Mouse (Mus musculus) brown adipose tissue, adult 24 weeks (tissue): ENCODE data around the gene Wscd2. TPM values are rescaled to one million over a fixed set of nuclear protein-coding genes. Genes with fewer than 3 reads are reported as not detected.
"Not testable (repeated sequence)": the region's sequence is repeated elsewhere in the genome, so short reads cannot be mapped to it uniquely, and the experiment has no call there.

Experiments
- H3K27ac ChIP-seq: fragments of 200-500 bp; replicated peaks from 2 replicates; pipeline ENCODE4 v1.5.1; 2012; ENCODE audit warnings: low read depth, mild to moderate bottlenecking, low read length
- H3K4me1 ChIP-seq: fragments of 200-500 bp; 2 replicates; pipeline ENCODE4 v1.6.1; 2012; ENCODE audit warnings: low read length, mixed read lengths; ENCODE audit not compliant: control insufficient read depth, insufficient read depth, insufficient read length
- H3K4me3 ChIP-seq: fragments of 200-500 bp; 2 replicates; pipeline ENCODE4 v1.5.1; 2012; ENCODE audit warnings: low read depth, mild to moderate bottlenecking, low read length, moderate library complexity; ENCODE audit not compliant: insufficient read depth
- polyA plus RNA-seq: library from polyadenylated mRNA; stranded (reverse); fragments of >200 nt; gene quantifications from 2 replicates; pipeline ENCODE4 v1.2.4, GENCODE M21; 2012; ENCODE audit not compliant: missing spikeins, insufficient read depth, insufficient read length

Gene Wscd2
- polyA plus RNA-seq, 1 experiment = 2.0 TPM

DNA sequence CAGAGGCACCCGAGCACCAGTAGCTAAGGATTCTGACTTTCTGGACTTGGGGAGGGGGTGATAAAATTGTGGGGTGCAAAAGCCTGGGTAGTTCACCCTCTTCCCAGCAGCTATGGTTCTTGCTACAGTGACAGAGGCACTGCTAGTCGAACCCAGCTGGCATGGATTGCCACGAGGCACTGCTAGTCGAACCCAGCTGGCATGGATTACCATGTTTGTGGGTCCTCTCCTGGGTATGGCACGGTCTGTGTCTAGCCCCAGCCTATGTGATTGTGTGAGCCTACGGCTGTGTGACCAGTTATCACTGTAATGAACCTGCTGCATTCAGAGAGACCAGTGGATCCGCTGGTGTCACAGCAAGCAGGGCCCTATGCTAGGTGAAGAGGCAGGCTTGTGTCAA lies 87.4 kb downstream of the Wscd2 start:
- H3K27ac ChIP-seq = no peak overlapping the region
- H3K4me3 ChIP-seq = no peak overlapping the region
- no peaks in the 10 kb centered on the region for H3K4me1 ChIP-seq

DNA sequence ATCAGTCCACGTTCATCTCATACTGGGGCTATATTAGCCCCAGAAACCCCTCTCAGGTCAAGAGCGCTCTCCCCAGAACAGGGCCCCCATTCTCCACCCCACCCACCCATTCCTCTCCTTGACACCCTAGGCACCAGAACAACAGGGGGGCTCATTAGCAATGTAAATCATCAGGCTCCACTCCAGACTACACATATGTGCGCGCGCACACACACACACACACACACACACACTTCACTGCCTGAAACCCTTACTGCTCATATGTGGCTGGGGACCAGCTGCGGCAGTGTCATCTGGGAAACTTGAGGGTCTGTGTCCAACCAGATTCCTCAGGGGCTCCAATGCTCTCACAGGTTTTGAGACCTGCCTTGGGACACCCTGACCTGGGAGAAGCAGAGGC lies 88.3 kb downstream of the Wscd2 start:
- no peak overlapping the region for H3K4me3 ChIP-seq
- no peak overlapping the region for H3K27ac ChIP-seq
- H3K4me1 ChIP-seq = no peaks in the 10 kb centered on the region

DNA sequence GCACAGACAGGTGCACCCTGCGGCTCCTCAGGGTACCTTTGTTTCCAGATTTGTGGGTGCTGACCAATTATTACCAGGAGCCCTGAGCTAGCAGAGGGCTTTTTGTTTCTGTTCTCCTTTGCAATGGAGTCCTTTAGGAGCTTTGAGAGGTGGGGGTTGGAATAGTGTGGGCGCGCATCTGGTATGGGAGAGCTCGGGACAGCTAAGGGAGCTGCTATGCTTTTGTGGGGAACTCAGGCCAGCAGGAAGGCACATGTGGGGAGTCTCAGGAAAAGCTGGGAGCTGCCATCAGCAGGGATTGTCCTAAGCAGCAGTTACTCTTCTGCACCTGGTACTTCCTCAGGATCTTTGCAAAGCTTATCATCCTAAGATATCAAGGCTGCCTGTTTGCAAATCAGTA lies 89.0 kb downstream of the Wscd2 start:
- Histone ChIP-seq H3K4me1 (no peaks in the 10 kb centered on the region), H3K4me3 (no peak overlapping the region), H3K27ac (no peak overlapping the region)

DNA sequence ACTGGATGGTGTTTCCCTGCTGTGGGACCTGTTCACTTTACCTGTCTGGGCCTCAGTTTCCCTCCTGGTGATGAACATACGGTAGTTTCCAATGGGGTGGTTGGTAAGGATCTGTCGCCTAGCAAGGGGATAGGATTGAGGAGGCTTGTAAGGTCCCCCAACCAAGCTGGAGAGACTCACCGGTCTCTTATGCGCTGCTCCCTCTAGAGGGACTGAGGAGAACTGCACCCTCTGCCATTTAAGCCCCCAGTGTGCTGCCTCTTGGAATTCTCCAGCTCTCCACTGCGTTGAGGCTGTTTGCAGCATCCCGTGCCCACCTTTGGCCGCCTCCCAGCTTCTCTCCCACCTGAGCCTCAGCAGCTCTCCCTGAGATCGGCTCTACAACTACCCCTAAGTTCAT lies 90.1 kb downstream of the Wscd2 start:
- Histone ChIP-seq H3K27ac (no peak overlapping the region), H3K4me3 (no peak overlapping the region), H3K4me1 (no peaks in the 10 kb centered on the region)

DNA sequence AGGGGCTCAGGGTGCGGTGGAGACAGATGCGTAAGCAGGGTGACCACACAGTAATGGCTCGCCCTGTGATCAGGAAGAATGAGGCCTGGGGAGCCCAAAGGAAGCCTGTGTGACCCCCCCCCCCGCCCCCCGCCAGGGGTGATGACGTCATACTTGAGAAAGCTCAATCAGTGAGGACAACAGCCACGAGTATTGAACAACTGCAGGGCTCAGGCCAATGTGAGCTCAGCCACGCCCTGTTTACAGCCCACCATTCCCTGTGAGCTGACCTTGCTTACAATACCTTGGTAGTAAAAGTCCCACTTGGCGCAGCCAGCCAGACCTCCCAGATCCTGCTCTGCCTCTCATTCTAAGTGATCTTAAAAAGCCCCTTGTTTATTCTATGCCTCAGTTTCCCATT lies 90.7 kb downstream of the Wscd2 start:
- Histone ChIP-seq H3K4me3 (no peak overlapping the region), H3K4me1 (no peaks in the 10 kb centered on the region), H3K27ac (no peak overlapping the region)

DNA sequence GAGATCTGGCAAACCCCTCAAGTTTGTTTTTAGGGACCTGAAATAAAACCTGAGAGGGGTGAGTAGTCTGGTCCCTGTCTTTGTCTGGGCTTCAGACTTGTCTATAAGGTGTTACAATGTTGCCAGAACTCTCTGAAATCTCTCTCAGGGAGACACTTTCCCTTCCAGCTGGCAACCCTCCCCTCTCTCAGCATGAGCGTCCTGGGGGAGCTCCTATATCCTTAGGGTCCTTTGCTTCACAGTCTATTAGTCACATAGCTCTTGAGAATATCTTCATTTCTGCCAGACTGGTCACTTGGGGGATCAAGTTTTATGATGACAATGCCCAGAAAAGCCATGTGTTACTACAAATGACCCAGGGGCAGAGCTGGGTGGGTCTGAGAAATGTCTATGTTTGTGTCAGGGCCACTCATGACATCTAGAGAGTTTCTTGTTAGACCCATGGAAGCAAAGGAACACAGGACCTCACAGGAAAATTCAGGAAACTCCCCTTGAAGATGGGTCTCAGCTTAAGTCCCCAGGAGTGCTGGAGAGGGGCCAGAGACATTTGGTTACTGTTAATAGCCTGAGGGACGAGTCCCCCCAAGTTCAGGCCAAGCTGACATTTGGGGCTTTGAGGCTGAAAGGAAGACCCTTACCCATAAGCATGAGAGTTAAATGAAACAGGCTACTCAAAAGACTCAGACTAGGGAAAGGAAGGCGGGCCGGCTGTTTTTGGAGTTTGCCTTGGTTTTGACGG lies 93.5 kb downstream of the Wscd2 start:
- Histone ChIP-seq H3K27ac (no peak overlapping the region), H3K4me1 (no peaks in the 10 kb centered on the region), H3K4me3 (no peak overlapping the region)

DNA sequence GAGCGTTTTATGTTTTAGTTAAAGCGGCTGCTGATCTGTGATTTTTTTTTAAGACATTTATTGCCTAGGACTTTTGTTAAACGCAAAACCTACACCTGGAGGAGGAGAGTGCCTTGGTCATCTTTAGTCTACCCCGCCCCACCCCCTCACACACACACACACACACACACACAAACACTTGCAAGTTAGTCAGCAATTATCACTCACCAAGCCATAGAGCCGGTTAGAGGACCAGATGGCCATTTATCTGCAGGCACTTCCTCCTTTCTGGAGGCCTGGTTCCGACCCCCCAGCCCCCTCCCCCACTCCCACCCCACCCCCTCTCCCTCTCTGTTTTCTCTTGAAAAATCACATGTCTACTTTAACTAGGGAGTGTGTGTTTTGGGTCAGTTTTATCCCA lies 94.3 kb downstream of the Wscd2 start:
- Histone ChIP-seq H3K27ac (no peak overlapping the region), H3K4me3 (no peak overlapping the region), H3K4me1 (no peaks in the 10 kb centered on the region)

DNA sequence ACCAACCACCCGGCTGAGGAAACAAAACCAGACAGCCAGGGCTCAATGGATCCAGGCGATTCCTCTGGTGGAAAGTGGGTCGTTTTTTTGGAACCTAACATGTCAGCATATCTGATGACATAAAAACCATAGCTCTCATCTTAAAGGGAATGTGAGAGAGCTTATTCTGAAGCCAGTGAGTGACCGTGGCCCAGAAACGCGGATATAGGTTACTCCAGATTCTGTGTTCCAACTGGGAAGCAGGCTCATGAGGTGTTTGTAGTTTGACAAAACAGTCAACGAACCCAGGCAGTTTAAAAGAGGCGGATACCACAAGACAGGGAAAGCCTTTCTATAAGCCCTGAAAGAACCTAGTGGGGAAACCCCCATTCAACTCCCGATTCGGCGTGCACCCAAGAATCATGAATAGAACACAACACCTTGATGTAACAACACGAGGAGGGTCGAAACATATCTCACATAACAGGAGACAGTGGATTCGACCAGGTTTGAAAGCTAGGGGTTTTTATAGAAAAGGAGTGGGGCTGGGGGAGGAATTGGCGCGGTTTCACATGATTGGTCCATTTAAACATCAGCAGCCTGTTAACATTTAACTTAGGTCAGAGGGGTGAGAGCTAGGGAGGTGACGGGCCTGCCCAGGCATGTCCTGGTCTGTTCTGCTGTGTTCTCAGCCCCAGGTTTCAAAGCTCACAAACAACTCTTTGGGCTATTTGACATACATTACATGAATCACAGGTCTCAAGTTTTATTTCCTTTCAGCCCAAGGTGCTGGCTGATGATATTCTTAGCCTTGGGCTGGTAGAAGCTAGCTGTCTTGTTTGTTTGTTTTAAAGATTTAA lies 95.7 kb downstream of the Wscd2 start:
- H3K4me1 ChIP-seq, H3K4me3 ChIP-seq: not testable (repeated sequence)

DNA sequence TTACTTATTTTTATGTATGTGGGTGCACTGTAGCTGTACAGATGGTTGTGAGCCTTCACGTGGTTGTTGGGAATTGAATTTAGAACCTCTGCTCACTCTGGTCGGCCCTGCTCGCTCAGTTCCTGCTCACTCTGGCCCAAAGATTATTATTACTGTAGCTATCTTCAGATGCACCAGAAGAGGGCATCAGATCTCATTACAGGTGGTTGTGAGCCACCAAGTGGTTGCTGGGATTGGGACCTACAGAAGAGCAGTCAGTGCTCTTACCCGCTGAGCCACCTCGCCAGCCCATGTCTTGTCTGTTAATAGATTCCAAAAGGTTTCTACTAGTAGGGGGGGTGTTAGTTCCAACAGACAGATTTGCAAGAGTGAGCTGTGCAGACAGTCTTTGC lies 96.3 kb downstream of the Wscd2 start:
- not testable (repeated sequence) for H3K4me1 ChIP-seq, H3K4me3 ChIP-seq, H3K27ac ChIP-seq

More for the DNA sequence above, 95.7 kb downstream of the Wscd2 start:
- H3K27ac ChIP-seq = not testable (repeated sequence)

DNA sequence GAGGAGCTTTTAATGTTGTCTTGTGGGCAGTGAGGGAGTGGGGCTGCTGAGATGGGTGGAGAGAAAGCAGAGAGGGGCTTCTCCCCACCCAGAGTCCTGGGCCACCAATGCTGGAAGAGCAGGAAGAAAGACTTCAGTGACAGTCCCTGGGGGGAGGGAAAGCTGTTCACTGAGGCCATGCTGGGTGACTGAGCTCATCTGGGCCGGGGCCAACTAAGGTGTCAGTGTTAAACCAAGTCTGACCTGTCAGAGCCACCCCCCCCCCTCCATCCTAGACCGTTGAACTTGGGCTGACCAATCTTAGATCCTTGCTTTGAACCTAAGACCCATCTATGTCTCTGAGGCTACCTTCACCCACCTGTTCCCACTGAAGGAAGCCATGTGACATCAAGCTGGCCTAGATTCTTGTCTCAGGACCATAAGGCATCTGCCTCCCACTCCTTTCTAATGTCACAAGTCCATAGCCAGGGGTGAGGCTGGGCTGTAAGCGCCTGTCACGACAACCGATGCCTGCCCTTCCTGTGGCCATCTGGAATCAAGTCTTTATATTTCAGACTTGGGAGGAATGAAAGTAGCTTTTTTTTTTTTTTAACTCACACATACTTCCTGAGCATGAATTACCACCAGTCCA lies 100.0 kb downstream of the Wscd2 start:
- Histone ChIP-seq H3K27ac (no peak overlapping the region), H3K4me3 (no peak overlapping the region), H3K4me1 (no peaks in the 10 kb centered on the region)

DNA sequence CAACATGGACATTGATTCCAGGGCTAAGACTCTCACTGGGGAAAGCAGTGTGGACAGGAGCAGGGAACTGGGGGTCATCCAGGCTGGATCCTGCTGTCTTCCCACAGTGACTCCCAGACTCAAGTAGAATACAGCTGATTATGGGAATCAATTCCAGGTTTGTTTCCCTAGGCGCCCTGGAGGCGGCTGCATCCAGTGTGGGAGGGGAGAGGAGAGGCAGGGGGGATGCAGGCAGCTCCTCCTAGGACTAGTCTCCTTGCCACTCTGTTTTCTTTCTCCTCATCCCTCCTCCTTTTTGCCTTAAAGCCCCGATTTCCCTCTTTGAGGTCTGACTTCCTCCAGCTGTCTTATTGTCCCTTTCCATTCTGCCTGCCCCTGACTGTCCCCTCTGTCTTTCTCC lies 101.0 kb downstream of the Wscd2 start:
- no peaks in the 10 kb centered on the region for H3K4me1 ChIP-seq
- H3K4me3 ChIP-seq = no peak overlapping the region
- no peak overlapping the region for H3K27ac ChIP-seq

DNA sequence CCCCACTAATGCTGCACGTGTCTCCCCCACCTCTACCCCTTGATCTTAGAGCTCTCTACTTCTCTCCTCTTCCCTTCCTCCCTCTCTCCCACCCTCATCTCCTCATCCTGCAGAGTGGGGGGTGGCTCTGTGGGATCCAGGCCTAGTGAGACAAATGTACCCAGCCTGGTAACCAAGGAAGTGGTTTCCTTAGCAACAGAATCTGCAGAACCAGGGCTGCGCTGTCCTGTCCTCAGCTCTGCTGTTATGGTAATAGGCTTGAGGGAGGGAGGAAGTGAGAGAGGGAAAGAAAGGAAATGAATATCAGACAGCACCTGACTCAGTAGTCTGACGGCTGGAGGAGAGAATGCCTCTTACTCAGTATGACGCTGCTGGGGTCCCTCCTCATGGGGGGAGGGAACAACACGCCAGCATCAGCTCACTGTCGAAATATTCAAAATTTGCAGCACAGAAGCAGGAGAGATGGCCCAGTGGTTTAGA lies 101.7 kb downstream of the Wscd2 start:
- Histone ChIP-seq H3K4me1 (no peaks in the 10 kb centered on the region), H3K4me3 (no peak overlapping the region), H3K27ac (no peak overlapping the region)

DNA sequence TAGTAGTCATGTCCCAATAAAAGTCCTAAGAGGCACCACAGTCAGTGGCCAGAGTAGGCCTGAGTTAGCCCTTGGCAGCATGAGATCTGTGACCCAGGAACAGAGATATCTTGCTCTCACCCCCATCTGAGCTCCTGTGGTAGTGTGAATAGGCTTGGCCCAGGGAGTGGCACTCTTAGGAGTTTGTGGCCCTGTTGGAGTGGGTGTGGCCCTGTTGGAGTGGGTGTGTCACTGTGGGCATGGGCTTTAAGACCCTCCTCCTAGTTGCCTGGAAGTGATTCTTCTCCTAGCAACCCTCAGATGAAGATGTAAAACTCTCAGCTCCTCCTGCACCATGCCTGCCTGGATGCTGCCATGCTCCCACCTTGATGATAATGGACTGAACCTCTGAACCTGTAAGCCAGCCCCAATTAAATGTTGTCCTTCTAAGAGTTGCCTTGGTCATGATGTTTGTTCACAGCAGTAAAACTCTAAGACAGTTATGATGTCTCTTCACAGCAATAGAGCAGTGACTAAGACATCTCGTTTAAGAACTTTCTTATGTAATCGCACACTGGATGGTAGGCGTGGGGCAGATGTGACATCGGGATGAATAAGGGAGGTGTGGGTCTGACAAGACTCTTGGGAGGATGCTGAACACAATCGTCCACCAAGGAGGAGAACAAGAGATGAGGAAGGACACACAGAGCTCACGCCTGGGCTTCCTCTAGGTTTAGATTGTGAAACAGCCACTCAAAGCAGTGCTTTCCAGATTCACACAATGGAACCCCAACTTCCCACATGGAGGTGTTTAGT lies 104.0 kb downstream of the Wscd2 start:
- H3K27ac ChIP-seq = no peak overlapping the region
- H3K4me3 ChIP-seq = no peak overlapping the region
- no peaks in the 10 kb centered on the region for H3K4me1 ChIP-seq

DNA sequence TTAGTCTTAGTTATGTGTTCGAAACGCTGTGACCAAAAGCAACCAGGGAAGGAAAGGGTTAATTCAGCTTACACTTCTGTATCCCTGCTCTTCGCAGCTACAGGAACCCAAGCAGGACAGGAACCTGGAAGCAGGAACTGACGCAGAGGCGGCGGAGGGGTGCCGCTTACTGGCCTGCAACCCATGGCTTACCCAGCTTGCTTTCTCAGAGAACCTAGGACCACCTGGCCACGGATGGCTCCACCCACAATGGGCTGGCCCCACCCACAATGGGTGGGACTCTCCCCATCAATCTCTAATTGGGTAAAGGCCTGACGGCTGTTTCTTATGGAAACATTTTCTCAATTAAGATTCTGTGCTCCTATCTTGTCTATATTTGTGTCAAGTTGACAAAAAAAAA lies 106.1 kb downstream of the Wscd2 start:
- no peak overlapping the region for H3K4me3 ChIP-seq
- no peaks in the 10 kb centered on the region for H3K4me1 ChIP-seq
- H3K27ac ChIP-seq = no peak overlapping the region
